Mouse (Mus musculus) regulatory T cell (primary cell): Measurements from ENCODE around the gene Cd52.

Source experiments
- in situ Hi-C: fragments of 300-600 bp; cut with MboI, MseI; formaldehyde crosslinking; loops from one replicate; pipeline ENCODE4 v1.15.1; 2025; ENCODE audit warnings: high pct_unique_total_duplicates

The Cd52 gene

GRCm38 (mm10) chr4:134060135-134060865 is 34.6 kb downstream of the Cd52 start, which contains the start of gene Crybg2:
Gene Crybg2, plus strand, starts transcription at chr4:134060815.
- in situ Hi-C loops = no loop called here

DNA sequence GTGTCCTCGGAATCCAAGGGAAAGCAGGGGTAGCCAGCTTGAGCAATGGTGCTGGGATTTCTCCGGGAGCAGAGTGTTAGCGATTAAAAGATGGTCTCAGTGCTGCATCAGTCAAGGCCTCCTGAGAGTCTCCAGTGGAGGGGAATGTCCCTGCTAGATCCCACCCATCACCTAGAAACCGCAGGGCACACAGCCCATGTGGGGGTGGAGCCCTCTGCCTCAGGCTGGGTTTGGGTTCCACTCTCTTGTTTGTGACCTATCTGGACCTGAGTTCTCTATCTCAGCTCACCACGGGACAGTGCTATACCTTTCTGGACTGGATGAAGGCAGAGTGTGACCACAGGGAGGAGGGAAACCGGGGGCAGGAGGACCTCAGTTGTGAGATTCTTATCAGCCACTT is 36.0 kb downstream of the Cd52 start:
- in situ Hi-C loops = no loop called here

DNA sequence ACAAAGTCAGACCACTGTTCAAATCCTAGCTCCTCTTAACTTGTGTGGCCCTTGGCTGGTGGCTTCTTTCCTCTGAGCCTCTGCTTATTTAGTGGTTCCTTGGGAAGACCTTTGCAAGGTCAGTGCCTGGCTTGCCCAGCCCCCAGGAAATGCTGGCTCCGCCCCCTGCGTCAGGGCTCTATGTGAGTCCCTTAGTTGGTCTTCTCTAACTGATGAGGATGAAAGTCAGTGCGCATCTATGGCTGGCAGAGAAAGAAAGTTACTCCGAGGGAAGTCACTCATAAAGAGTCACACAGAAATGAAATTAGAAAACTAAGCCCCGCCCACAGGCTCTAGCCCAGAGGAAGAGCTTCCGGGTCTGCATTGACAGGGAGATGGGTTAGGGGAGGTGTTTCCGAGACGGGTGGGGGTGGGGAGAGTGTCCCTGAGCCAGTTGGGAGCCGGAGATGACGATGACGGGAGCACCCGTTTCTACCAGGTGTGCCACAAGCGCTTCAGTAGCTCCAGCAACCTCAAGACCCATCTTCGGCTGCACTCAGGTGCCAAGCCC is 36.6 kb downstream of the Cd52 start:
- in situ Hi-C loops = no loop called here

GRCm38 (mm10) chr4:134053538-134053937 is 41.3 kb downstream of the Cd52 start, which contains the start of gene Zfp683:
Gene Zfp683, plus strand, starts transcription at chr4:134053838.
- in situ Hi-C loops = no loop called here

DNA sequence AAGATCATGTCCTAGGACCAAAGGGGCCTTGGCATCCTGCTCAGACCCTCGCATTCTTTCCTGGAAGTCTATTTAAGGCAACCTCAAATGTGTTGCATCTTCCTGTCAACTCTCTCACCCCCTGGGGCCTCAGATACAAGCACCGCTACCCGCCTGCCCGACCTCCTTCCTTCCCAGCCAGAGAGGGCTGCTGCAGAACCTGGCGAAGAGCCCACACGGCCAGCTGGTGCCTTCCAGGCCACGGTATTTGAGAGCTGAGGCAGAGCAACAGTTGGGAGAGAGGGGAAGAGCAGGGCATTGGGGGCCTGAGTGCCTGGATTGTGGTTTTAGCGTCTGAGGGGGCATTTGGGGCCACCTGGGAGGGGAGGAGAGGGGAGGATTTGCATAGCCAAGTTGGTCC is 42.3 kb downstream of the Cd52 start:
- in situ Hi-C loops = no loop called here

- in situ Hi-C loops = no loop called here
These were observed 43.0 kb downstream of the Cd52 start for GRCm38 (mm10) chr4:134051912-134052311.

GRCm38 (mm10) chr4:134047648-134048047 is 47.2 kb downstream of the Cd52 start:
- in situ Hi-C loops = no loop called here

DNA sequence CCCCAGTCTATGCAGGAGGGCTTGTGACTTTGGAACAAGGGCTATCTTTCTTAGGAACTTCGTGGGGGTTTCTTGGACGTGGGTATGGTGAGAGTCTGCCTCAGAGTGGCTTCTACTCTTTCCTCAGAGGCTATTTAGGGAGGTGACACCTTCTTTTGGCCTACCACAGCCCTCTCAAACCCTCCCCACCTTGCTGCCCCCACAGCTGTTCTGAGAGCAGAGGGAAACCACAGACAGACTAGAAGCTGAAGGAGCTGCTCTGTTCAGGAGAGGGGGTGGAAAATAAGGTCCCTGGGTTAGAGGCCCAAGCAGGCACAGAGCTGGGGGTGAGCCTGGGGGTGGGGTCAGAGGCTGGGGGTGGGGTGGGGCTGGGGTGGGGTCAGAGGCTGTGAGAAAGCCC is 51.8 kb downstream of the Cd52 start:
- in situ Hi-C loops = no loop called here

DNA sequence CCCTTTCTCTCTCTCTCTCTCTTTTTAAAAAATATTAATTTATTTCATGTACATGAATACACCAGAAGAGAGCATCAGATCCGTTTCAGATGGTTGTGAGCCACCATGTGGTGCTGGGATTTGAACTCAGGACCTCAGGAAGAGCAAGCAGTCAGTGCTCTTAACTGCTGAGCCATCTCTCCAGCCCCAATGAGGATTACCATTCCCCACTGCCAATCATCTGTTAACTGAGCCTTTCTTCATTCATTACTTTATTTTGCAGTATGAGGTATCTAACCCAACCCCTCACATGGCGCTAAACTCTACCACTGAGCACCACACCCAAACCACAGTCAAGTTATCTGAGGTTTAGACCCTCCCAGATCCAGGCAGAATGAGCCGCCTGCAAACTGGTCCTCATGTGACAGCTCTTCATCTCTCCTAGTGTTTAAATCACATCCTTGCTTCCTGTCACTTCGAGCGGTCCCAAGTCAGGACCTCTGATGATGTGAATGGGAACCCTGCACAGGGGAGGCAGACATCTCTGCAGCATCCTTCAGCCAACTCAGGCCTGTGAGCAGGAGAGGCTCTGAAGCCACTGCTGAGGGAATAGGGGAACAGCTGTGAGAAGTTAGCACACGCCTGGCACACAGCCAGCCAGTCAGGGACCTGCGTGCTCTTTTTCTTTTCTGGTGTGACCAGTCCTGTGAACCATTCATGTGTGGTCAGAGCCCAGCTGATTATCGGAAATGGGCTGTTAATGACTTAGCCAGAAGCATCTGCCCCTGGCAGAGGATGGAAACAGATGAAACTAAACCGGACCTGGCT is 53.4 kb downstream of the Cd52 start:
- in situ Hi-C loops = no loop called here

DNA sequence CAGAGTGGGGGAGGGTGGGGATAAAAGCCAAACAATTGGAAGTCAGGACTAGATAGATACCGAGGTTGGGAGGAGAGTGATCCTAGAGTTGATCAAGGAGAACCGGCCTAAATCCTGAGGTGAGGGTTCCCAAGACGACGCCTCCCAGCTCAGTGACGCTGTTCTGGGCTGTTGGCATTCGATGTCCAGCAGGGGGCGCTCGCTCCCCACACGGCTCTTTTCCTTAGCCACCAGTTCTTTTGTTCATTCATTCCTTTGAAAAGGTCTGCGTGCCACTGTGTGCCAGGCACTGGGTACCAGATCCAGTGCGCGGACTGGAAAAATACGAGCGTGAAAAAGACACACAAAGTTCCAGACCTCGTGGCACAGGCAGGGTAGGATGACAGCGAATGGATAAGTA is 58.9 kb downstream of the Cd52 start:
- in situ Hi-C loops = loop anchor here (5.0 kb wide), 2 partner anchors 41 to 96 kb away; no protein-coding TSS in a partner anchor
